Mouse (Mus musculus) lung, adult 2 months (tissue): ENCODE measurements around the gene Tcp11l1.

ENCODE experiments used
- CTCF ChIP-seq: fragments of 200-500 bp; IDR thresholded peaks from 2 replicates; pipeline ENCODE4 v1.5.1; 2011; ENCODE audit warnings: mild to moderate bottlenecking, low read length, control low read depth; ENCODE audit not compliant: insufficient read depth
- POLR2A ChIP-seq: fragments of 200-500 bp; IDR thresholded peaks from 2 replicates; pipeline ENCODE4 v1.6.1; 2011; ENCODE audit warnings: low read depth, mild to moderate bottlenecking, control low read depth, low read length, borderline replicate concordance; ENCODE audit errors: extremely low read depth

DNA sequence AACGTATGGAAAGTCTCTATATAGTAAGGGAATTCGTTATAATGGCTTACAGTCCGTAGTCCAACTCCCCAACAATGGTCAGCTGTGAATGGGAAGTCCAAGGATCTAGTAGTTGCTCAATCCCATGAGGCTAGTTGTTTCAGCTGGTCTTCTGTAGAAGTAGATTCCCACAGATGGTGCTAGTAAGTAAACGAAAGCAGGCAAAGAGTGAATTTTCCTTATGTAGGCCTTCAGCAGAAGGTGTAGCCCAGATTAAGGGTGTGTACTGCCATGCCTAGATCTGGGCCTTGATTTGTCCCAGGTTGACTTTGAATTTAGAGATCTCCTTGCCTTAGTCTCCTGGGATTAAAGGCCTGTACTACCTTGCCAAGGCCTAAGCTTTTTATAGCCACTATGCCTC is 4.3 kb upstream of the Tcp11l1 start, which contains the start of gene Pin1rt1:
- TF ChIP-seq POLR2A (no peak), CTCF (no peak)
